Mouse (Mus musculus) liver, adult 2 months (tissue): Measurements from ENCODE around the gene Rpl23.

Experiments
- CTCF ChIP-seq: fragments of 200-500 bp; IDR thresholded peaks from 2 replicates; pipeline ENCODE4 v1.5.1; 2011; ENCODE audit warnings: low read depth, low read length, control low read depth
- POLR2A ChIP-seq: fragments of 200-500 bp; IDR thresholded peaks from 2 replicates; pipeline ENCODE4 v1.6.1; 2011; ENCODE audit warnings: low read length, control low read depth; ENCODE audit not compliant: insufficient read depth; ENCODE audit errors: extremely low read depth

GRCm38 (mm10) chr11:97819923-97820322 lies 37.7 kb upstream of the Rpl23 start:
- TF ChIP-seq CTCF: no peak
- no peak for TF ChIP-seq POLR2A
